Mouse (Mus musculus): ENCODE data around the gene Trrap.

- no peak for TF ChIP-seq MEF2A (IDR thresholded peaks at IDR 0.05; ENCODE audit: extremely low read depth, insufficient replicate concordance, low read depth, low read length, poor library complexity, severe bottlenecking)
- TF ChIP-seq BHLHE40 (IDR thresholded peaks at IDR 0.05; ENCODE audit: borderline replicate concordance, low read depth, low read length): no peak
- no peak for TF ChIP-seq EP300 (IDR thresholded peaks at IDR 0.05; ENCODE audit: low read depth in 1 of 2, low read length in 2 of 2)
- no peak for TF ChIP-seq TBP (IDR thresholded peaks at IDR 0.05; ENCODE audit: low read depth, low read length)
- TF ChIP-seq POLR2A (IDR thresholded peaks at IDR 0.05; ENCODE audit: control insufficient read depth in 1 of 2, insufficient read depth in 1 of 2, low read depth in 1 of 2, low read length in 2 of 2, poor library complexity in 1 of 2): no peak
- TF ChIP-seq USF2 (IDR thresholded peaks at IDR 0.05; ENCODE audit: borderline replicate concordance in 1 of 2, insufficient read depth in 1 of 2, low read depth in 1 of 2, low read length in 2 of 2): no peak
- no peak for TF ChIP-seq TCF12 (IDR thresholded peaks at IDR 0.05; ENCODE audit: low read depth, low read length)
- no peak for TF ChIP-seq CTCF (IDR thresholded peaks at IDR 0.05 in 2 of 3, conservative IDR thresholded peaks at IDR 0.05 in 1 of 3; ENCODE audit: control insufficient read depth in 1 of 3, insufficient read depth in 1 of 3, low read depth in 2 of 3, low read length in 3 of 3, poor library complexity in 1 of 3, severe bottlenecking in 1 of 3)
- TF ChIP-seq MYC (IDR thresholded peaks at IDR 0.05; ENCODE audit: low read depth, low read length): no peak
- no peak for TF ChIP-seq POLR2AphosphoS2 (IDR thresholded peaks at IDR 0.05; ENCODE audit: low read length)
- no peak for TF ChIP-seq TAL1 (IDR thresholded peaks at IDR 0.05; ENCODE audit: low read length)
- no peak for TF ChIP-seq MXI1 (IDR thresholded peaks at IDR 0.05; ENCODE audit: low read depth, low read length)
These were observed 42.6 kb upstream of the Trrap start for GRCm38 (mm10) chr5:144724926-144725325.
